Mouse (Mus musculus) spleen, postnatal 0 days (tissue): Measurements from ENCODE around the gene Castor1. TPM values are rescaled to one million over a fixed set of nuclear protein-coding genes. Genes with fewer than 3 reads are reported as not detected.

Experiments
- polyA plus RNA-seq: library from polyadenylated mRNA; unstranded; fragments of >200 nt; fragmentation: Nextera tagmentation; extraction: Ambion mirVana; gene quantifications from 2 replicates; pipeline ENCODE4 v1.2.1, GENCODE M21; 2015

Castor1 gene
- 3.7 and 5.0 TPM in 2 replicates for polyA plus RNA-seq

DNA sequence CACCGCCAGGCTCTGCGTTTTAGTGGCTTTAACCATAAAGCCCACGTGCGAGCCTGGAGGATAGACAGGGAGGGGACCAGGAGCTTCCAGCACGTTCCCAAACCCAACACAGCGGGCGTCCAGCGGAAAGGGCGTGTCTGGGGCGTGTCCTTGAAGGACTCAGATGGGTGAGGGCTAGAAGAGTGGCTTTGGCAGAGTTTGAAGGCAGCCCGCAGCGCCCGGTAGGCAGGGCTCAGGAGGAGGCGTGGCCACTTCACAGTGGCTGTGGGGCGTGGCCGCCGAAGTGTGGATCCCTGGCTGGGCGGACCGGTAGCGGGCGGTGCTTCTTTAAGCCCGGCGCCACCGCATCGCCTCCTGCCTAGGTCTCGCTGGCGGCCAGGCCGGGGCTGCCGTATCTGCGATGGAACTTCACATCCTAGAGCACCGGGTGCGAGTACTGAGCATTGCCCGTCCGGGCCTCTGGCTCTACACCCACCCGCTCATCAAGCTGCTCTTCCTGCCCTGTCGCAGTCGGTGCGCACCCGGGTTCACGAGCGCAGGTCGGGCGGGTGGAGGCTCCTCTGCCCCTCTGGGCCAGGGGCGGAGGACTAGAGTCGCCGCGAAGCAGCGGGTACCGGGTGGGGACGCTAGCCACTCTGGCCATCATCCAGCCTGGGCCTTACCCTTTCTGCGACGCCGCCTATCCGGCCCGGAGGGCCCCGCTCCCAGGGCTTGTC, at the start of gene Castor1:
Gene Castor1 (plus strand): TSS at position 312 of the 716 bp plus-strand sequence.

DNA sequence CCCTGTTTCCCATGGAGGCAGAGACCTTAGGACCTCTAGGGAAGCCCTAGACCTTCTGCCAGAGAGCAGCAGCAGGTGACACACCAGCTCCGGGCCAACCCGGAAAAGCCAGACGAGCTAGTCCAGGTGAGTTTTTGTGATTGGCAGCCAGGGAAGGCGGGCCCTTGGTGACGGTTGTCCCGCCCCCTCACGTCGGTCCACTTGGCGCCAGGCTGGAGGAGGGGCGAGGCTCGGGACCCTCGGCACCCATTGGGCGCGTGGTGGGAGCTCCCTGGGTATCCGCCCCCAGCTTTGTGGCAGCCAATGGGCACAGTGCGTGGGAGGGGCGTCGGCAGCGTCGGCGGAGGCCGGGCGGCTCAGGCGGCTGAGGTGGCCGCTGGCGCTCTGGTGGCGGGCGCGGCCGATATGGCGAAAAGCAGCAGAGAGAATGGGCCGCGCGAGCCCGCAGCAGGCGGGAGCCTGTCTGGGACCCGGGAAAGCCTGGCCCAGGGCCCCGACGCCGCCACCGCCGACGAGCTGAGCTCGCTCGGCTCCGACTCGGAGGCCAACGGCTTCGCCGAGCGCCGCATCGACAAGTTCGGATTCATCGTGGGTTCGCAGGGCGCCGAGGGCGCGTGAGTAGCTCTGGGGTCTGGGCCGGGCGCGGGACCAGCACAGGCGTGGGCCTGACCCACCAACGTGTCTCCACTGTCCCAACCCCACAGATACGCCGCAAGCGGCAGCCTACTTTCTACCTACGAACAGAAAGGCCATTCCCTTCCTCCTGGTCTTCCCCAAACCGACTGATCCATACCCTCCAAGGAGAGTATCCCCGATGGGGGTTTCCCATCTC, 31.3 kb upstream of the Castor1 start, which contains the start of gene Tbc1d10a:
Gene Tbc1d10a (plus strand): TSS at position 304 of the 832 bp plus-strand sequence.

DNA sequence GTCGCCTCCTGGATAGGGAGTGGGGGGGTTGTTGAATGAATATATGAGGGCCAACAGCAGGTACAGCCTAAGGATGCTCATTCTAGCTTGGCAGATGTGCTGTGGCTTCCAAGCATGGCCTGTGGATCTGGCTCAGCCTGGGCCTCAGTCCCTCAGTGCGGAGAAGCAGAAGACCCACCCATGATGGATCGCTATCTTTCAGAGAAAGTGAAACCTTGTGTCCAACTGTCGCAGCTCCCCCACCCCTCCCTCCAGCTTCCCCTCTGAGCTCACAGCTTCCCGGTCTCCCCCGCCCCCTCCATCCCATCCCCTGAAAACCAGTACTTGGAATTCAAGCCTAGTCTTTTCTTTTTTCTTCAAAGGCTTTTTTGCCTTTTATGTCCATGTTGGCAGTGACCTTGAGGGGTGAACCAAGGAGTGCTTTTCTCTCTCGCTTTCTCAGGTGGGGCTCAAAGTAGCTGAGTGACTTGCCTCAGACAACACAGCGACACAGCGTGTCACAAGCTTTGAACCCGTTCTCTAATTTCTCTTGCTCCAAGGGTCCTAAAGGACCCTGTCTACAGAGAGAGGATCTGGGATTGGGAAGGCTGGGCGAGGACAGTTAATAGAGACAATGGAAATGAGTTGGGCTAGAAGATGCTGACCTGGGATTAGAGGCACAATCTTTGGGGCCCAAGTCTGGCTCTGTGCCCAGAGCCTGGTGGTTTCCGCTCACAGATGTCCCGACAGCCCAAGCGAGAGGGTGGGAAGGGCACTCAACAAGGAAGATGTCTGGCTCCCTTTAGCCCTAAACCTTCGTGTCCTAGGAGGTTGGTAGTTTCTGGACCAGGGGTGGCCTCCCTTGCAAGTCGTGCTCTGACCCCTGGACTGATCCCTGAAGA, 17.9 kb downstream of the Castor1 start, which contains the start of gene Osm:
Gene Osm (plus strand): TSS at position 756 of the 881 bp plus-strand sequence.

DNA sequence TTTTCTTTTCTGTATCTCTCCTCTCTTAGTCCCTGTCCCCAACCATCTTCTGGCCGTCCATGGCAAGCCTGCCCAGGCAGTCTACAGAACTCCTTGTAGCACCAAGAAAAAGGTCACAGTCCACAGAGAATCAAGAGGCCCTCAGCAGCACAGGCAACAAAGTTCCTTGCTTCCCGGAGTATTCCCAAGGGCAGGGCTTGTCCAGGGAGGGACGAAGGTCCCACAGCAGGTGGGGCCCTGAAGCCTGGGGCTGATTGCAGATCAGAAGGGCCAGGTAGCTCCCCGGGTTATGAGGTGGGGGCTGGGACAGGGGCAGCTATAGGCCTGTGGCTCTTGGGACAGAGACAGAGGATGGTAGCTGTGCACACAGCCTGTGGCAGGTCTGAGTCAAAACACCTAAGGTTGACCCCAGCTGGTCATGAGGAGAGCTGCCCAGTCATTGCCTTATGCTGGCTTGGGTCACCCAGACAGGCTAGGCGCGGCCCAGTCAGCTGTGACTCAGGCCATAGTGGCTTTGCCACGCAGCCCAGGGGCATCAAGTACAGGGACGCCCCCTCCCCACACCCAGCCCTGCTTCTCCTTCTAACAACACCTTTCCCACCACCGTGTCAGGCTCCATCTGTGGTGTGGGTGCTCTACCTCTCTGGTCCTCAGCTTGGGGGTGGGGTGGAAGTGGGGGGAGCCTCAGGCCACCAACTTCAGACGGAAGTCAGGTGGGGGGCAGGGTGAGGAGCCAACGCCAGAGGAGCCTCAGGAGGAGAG, 39.0 kb downstream of the Castor1 start, which contains the start of gene Lif:
Gene Lif (plus strand): TSS at position 712 of the 762 bp plus-strand sequence.

Other genes starting within 250 kb of the Castor1 start
- gene 4930556J24Rik, start 241.4 kb upstream of the Castor1 start, polyA plus RNA-seq: not detected in 2 replicates
- 0.19 and 0.23 TPM in 2 replicates for gene Gal3st1, start 234.6 kb upstream of the Castor1 start, polyA plus RNA-seq
- not detected in 2 replicates for gene Sec14l4, start 186.8 kb upstream of the Castor1 start, polyA plus RNA-seq
- not detected in 2 replicates for gene Sec14l3, start 153.4 kb upstream of the Castor1 start, polyA plus RNA-seq
- 18.3 and 19.7 TPM in 2 replicates for gene Mtfp1, start 122.8 kb upstream of the Castor1 start, polyA plus RNA-seq
- 6.6 and 8.4 TPM in 2 replicates for gene Sec14l2, start 94.8 kb upstream of the Castor1 start, polyA plus RNA-seq
- gene Rnf215, start 83.0 kb upstream of the Castor1 start, polyA plus RNA-seq: 9.7 and 13.6 TPM in 2 replicates
- gene Ccdc157, start 57.9 kb upstream of the Castor1 start, polyA plus RNA-seq: 1.4 and 2.0 TPM in 2 replicates
- 20.2 TPM in 2 replicates for gene Sf3a1, start 57.9 kb upstream of the Castor1 start, polyA plus RNA-seq
- 9.0 and 10.7 TPM in 2 replicates for gene Tbc1d10a, start 31.4 kb upstream of the Castor1 start, polyA plus RNA-seq
- gene Osm, start 18.2 kb downstream of the Castor1 start, polyA plus RNA-seq: 2.7 and 3.3 TPM in 2 replicates
- 0.20 and 0.27 TPM in 2 replicates for gene Lif, start 39.3 kb downstream of the Castor1 start, polyA plus RNA-seq
- gene Hormad2, start 222.9 kb downstream of the Castor1 start, polyA plus RNA-seq: 0.56 and 1.0 TPM in 2 replicates